Mouse (Mus musculus): ENCODE measurements around the gene Nmrk2. TPM values are rescaled to one million over a fixed set of nuclear protein-coding genes. Genes with fewer than 3 reads are reported as not detected.
A peak's percentile ranks its signal among the peaks of the same experiment; 100 is the strongest.
"Not testable (repeated sequence)": the region's sequence is repeated elsewhere in the genome, so short reads cannot be mapped to it uniquely, and the experiment has no call there.

Nmrk2 gene
- total RNA-seq, 2 experiments from 2014 or later, result 0.42 TPM; not detected in 1

DNA sequence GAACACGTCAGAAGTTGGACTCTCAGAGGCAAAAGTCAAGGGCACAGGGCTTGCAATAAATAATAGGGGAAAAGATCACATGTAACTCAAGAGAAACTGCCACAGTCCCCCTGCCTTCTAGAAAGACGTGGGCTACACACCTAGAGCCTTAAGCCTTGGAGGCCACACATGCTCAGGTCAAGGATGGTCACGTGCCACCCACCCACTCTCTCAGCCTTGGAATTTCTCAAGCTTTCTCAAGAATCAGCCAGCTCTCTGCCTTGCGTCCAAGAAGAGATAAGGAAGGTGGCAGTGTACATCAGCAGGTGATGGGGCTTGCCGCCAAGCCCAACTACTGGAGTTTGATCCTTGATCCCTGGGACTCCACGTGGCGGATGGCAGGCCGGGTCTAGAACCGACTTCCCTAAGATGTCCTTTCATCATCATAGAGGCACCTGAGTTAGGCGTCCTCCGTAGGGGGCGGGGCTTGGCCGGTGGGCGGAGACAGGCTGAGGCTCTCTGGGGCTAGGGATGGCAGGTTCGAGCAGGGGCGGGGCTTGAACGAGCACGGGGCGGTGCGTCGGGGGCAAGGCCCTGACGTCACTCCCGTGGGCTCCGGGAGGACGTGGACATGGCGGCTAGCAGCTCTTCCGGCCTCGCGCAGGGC lies 30.9 kb upstream of the Nmrk2 start, which contains the start of gene Zfr2:
Gene Zfr2 (plus strand): TSS at position 576 of the 646 bp plus-strand sequence.
- DNase-seq (ENCODE audit: extremely low spot score in 1 of 2, low spot score in 2 of 2), result peak; percentile 94 to 95
- intact Hi-C loops (cut with DNase I), result no loop called here
- Histone ChIP-seq H3K27ac (peak within 1 kb of the TSS; percentile 82), H3K4me3 (peak within 1 kb of the TSS; percentile 75)
- TF ChIP-seq CTCF (IDR thresholded peaks at IDR 0.05), result no peak

DNA sequence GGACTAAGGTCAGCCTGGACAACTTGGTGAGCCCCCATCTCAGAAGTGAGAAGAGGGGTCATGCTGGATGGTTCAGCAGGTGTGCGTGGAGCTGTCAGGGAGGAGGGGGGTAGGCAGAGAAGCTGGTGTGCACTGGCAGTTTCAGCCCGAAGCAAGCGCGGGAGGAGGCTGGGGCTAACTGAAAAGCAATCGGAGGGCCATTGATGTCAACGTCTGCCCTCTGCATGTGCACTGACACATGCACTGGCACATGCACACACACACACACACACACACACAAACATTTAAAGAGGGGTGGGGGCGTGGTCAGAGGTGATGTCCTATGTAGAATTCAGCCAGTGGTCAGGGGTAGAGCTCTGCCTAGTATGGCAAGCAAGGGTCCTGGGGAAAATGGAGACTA lies 29.6 kb upstream of the Nmrk2 start:
- no peak for DNase-seq (ENCODE audit: extremely low spot score in 1 of 2, low spot score in 2 of 2)
- peak overlapping the region; percentile 98 for H3K27ac ChIP-seq
- H3K4me3 ChIP-seq, result no peak overlapping the region; the same call in 1 of the 2 replicates
- intact Hi-C loops (cut with DNase I), result loop anchor here (2.0 kb wide), 1 partner anchor 21 kb away; the partner anchor contains the start of gene Matk
- no peak for TF ChIP-seq CTCF (IDR thresholded peaks at IDR 0.05)

DNA sequence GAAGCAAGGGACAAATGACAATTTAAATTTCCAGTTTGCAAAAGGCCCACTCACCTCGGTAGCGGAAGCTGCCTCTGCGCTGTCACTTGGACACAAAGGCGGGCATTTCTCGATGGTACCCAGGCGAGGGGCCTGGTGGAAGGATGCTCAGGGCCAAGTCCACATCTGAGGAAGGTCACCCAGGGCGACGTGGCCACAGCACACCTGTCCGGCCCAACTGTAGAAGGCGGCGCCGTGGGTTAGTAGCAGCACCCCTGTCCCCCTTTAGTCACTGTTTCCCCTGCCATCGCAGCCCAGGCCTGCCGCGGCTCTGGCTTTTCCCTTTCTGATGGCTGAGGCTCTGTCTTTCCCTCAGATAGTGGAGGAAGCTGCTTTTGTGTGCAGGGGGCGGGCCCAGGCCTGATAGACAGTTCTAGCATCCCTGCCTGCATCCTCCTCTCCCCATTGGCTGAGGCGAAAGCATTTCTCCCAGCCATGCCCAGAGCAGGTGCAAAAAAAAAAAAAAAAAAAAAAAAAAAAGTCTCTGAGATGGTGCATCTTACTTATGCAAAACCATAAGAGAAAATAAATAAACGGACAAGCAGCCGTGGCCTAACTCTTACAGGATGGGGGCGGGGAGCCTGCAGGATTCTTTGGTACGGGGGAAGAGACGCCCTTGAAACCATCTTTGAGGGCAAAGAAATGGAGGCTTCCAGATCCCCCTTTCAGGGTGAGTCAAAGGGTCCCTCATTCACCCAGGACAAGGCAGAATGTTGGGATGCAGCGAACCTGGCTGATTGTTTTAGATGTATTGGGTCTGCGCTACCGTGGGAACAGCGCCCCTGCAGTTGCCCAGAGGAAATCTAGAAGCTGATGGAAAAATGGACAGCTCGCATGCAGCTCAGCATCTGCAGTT lies 28.8 kb upstream of the Nmrk2 start, which contains the start of gene Atcay:
Gene Atcay (minus strand): TSS at position 396 of the 895 bp plus-strand sequence.
- Histone ChIP-seq H3K4me3 (peak within 1 kb of the TSS; percentile 84), H3K27ac (peak within 1 kb of the TSS; percentile 98)
- peak; percentile 80 to 83 for DNase-seq (ENCODE audit: extremely low spot score in 1 of 2, low spot score in 2 of 2)
- peak; percentile 65 for TF ChIP-seq CTCF (IDR thresholded peaks at IDR 0.05)
- intact Hi-C loops (cut with DNase I), result loop anchor here (2.0 kb wide), 1 partner anchor 22 kb away; the partner anchor contains the start of gene Matk

DNA sequence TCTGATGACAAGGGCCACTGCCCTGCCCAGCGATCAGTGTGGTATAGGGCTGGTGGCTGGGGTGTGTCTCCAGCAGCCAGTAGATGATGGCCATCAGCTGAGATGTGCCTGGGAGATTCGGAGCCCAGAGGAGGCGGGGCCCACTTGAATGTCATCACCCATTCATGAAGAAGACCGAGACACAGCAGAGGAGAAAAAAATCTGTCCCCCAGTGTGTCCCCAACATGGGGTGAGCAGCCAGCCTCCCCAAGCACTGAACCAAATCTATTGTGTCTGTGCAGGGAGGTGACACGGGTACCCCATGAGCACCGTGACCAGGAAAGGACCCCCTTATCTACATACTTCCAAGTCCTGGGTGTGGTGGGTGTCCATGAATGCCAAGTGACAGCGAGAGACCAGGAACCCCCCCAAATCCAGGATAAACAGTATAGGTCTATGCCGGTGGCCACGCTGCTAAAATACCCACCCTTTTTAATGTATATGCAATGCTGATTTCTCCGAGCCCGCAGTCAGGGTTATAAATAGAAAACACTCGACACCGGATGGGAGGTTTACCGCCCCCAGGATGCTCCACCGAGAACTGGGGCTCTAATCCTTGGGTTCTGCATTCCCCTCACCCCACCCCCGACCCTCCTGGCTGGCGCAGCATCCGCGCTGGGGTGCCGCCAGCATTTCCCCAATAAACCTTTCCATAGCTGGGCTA lies 28.0 kb upstream of the Nmrk2 start:
- peak overlapping the region; percentile 98 for H3K27ac ChIP-seq
- DNase-seq (ENCODE audit: extremely low spot score in 1 of 2, low spot score in 2 of 2), result no peak
- no peak for TF ChIP-seq CTCF (IDR thresholded peaks at IDR 0.05)
- intact Hi-C loops (cut with DNase I), result loop anchor here (2.0 kb wide), 1 partner anchor 23 kb away; the partner anchor contains the start of gene Matk
- H3K4me3 ChIP-seq, result peak overlapping the region; percentile 84

DNA sequence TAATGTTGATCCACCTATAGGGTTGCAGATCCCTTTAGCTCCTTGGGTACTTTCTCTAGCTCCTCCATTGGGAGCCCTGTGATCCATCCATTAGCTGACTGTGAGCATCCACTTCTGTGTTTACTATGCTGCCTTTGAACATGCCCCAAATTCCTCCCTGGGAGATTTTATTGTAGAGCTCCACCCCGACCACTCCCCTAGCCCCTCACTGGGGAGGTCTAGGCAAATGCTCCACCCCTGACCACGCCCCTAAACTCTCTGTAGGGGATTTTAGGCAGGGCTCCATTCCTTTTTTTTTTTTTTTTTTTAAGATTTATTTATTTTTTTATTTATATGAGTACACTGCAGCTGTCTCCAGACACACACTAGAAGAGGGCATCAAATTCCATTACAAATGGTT lies 21.9 kb upstream of the Nmrk2 start:
- H3K4me3 ChIP-seq; DNase-seq (ENCODE audit: extremely low spot score in 1 of 2, low spot score in 2 of 2); H3K27ac ChIP-seq; intact Hi-C loops (cut with DNase I): not testable (repeated sequence)

DNA sequence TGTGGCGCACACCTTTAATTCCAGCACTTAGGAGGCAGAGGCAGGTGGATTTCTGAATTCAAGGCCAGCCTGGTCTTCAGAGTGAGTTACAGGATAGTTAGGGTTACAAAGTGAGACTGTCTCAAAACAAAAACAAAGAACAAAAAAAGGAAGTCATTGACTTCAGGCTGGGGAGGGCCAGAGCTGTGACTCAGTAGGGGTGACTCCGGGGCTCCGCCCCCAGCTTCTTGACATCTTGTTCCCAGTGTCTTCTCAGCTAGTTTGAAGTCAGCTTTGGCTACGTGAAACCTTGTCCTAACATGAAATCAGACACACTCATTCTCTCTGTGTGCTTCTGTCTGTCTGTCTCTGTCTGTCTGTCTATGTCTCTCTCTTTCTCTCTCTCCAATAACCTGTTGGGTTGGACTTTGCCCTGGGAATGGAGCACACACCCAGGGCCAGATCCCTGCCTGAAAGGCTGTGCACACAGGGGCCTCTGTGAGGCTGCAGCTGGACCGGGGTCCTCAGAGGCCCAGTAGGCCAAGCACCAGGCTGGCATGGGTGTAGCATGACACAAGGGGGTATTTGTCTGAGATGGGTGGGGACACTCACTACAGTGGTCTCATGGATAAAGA lies 19.7 kb upstream of the Nmrk2 start:
- intact Hi-C loops (cut with DNase I), result no loop called here
- DNase-seq (ENCODE audit: extremely low spot score in 1 of 2, low spot score in 2 of 2), result no peak
- Histone ChIP-seq H3K4me3 (no peak overlapping the region), H3K27ac (no peak overlapping the region)
- no peak for TF ChIP-seq CTCF (IDR thresholded peaks at IDR 0.05)

DNA sequence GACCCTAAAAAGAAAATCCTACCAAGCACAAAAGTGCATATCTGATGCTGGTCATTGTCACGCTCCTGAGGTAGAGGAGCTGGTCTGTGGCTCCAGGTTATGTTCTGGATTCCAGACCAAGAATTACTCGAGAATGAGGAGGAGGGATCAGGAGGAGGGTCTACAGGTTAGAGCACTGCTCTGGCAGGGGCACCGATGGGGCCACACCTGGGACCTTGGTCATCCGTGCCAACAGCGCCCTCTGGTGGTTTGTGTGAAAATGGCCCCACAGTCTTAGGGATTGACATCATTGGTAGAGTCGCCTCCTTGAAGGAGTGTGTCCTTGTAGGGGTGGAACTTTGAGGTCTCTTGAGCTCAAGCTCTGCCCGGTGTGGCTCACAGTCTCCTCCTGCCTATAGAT lies 16.1 kb upstream of the Nmrk2 start:
- intact Hi-C loops (cut with DNase I), result loop anchor here (2.0 kb wide), 1 partner anchor 19 kb away; no protein-coding TSS in a partner anchor
- H3K4me3 ChIP-seq, result no peak overlapping the region
- DNase-seq (ENCODE audit: extremely low spot score in 1 of 2, low spot score in 2 of 2), result peak in 1 of 2 experiments; percentile 61
- peak; percentile 90 for TF ChIP-seq CTCF (IDR thresholded peaks at IDR 0.05)
- H3K27ac ChIP-seq, result no peak overlapping the region

DNA sequence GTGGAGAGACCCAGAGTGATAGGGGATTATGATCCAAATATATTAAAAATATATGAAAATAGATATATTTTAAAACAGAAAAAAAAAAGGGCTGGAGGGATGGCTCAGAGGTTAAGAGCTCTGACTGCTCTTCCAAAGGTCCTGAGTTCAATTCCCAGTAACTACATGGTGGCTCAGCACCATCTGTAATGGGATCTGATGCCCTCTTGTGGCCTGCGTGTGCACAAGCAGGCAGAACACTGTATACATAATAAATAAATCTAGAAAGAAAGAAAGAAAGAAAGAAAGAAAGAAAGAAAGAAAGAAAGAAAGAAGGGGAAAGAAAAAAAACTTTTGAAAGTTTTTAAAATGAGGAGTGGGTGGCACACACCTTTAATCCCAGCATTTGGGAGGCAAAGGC lies 15.4 kb upstream of the Nmrk2 start:
- intact Hi-C loops (cut with DNase I), result loop anchor here (2.0 kb wide), 1 partner anchor 18 kb away; no protein-coding TSS in a partner anchor
- TF ChIP-seq CTCF (IDR thresholded peaks at IDR 0.05), result peak; percentile 63
- not testable (repeated sequence) for H3K4me3 ChIP-seq; H3K27ac ChIP-seq; DNase-seq (ENCODE audit: extremely low spot score in 1 of 2, low spot score in 2 of 2)

DNA sequence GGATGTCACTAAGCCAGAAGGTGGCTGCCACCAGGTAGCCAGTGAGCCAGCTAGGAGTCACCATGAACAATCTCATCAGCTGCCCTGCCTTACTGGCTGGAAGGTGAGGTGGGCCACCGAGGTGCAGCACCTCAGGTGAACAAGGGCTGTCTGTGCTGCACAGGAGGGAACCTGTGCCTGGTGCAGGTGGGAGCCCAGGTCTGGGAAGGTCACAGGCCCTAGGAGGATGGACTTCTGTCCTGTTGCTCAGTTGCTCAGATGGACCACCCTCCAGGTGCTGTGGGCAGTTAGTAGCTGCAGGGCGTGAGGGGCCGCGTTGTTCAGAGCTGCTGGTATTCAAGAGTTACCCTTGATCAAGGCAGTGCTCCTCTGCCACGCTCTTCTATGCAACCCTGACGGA lies 15.0 kb upstream of the Nmrk2 start:
- TF ChIP-seq CTCF (IDR thresholded peaks at IDR 0.05), result no peak

DNA sequence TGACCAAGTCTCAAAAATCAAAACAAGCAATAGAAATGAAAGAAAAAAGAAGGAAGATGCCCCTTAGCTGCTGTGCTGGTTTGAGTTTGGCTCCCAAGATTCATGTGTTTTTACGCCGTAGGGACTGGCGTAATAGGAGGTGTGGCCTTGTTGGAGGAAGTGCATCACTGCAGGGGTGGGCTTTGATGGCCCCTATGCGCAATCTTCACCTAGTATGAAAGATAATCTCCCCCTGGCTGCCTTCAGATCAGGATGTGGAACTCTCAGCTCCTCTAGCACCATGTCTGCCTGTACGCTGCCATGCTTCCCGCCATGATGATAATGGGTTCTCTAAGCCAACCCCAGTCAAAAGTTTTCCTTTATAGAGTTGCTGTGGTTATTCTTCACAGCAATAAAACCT lies 14.4 kb upstream of the Nmrk2 start:
- no peak overlapping the region for H3K27ac ChIP-seq
- intact Hi-C loops (cut with DNase I), result loop anchor here (2.0 kb wide), 1 partner anchor 17 kb away; no protein-coding TSS in a partner anchor
- no peak for DNase-seq (ENCODE audit: extremely low spot score in 1 of 2, low spot score in 2 of 2)
- H3K4me3 ChIP-seq, result no peak overlapping the region
- no peak for TF ChIP-seq CTCF (IDR thresholded peaks at IDR 0.05)

More for the DNA sequence above, 15.0 kb upstream of the Nmrk2 start:
- no peak overlapping the region for H3K4me3 ChIP-seq
- intact Hi-C loops (cut with DNase I), result loop anchor here (2.0 kb wide), 1 partner anchor 18 kb away; no protein-coding TSS in a partner anchor
- H3K27ac ChIP-seq, result no peak overlapping the region
- no peak for DNase-seq (ENCODE audit: extremely low spot score in 1 of 2, low spot score in 2 of 2)

DNA sequence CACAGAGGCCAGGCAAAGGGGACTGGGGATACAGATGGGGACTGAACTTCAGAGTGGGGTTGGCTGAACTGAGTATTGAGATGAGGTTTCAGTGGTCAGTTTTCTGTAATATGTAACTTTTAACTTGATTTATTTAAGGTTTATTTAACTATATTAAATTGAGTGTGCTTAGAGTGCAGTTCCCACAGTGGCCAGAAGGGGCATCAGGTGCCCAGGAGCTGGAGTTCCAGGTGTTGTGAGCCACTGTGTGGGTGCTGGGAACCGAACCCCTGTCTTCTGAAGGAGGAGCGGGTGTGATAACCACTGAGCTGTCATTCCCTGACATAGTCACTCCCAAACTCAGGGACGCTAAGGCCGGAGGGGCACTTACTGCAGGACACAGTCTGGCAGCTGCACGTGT lies 8.3 kb upstream of the Nmrk2 start:
- DNase-seq (ENCODE audit: extremely low spot score in 1 of 2, low spot score in 2 of 2), result no peak
- no peak overlapping the region for H3K4me3 ChIP-seq
- peak; percentile 52 for TF ChIP-seq CTCF (IDR thresholded peaks at IDR 0.05)
- intact Hi-C loops (cut with DNase I), result no loop called here
- no peak overlapping the region for H3K27ac ChIP-seq

Measured in left cerebral cortex, adult 2 months (tissue).